Mouse (Mus musculus): Measurements from ENCODE around the gene Mtx1. TPM values are rescaled to one million over a fixed set of nuclear protein-coding genes. Genes with fewer than 3 reads are reported as not detected.
A peak's percentile ranks its signal among the peaks of the same experiment; 100 is the strongest.
"Not testable (repeated sequence)": the region's sequence is repeated elsewhere in the genome, so short reads cannot be mapped to it uniquely, and the experiment has no call there.

Mtx1 gene
- polyA plus RNA-seq, 1 experiment, result 299 TPM

DNA sequence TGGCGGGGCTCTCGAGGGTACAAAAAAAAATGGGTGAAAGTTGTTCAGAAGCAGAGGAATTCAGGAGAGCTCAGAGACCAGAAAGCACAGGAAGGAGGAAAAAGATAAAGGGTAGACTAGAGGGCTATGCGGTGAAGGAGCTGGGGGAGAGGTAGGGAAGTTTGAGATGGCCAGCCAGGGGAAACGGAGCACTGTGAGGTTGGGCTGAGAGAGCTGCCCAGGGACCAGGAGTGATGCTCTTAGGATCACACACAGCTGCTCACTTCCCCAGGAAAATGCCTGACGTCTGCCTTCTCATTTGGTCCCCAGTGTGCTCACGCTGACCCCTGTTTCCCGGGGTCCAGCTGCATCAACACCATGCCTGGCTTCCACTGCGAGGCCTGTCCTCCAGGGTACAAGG, 7.3 kb downstream of the Mtx1 start:
- H3K4me3 ChIP-seq (replicated peaks), result no peak overlapping the region
- H3K27me3 ChIP-seq (replicated peaks), result peaks cover 64% of the 10 kb centered on the region
- no peaks in the 10 kb centered on the region for H3K9me3 ChIP-seq
- TF ChIP-seq GATA1 (IDR thresholded peaks at IDR 0.05; ENCODE audit: borderline replicate concordance, low read length), result no peak
- TF ChIP-seq FLI1 (IDR thresholded peaks at IDR 0.05; ENCODE audit: low read length), result no peak
- no peaks in the 10 kb centered on the region for H3K36me3 ChIP-seq (replicated peaks; ENCODE audit: low read length)
- H3K4me1 ChIP-seq, result peaks cover 57% of the 10 kb centered on the region

DNA sequence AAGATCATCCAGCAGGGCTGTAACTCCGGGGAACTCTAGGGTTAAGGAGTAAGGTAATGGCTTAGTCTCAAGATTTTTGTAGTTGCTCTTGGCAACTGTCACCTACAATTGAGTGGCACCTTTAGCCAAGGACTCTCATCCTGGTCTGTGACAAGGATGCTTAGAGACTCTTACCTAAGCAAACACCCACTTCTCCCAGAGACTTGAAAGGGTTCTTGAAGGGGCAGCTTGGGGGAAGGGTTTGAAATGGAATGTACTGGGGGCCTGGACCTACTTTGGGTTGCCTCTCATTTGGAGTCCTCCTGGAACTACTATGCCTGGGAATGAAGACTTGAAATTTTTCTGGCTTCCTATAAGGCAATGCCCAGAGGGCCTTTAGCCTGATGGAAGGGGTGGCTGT, 8.6 kb downstream of the Mtx1 start:
- Histone ChIP-seq H3K4me1 (peaks cover 58% of the 10 kb centered on the region), H3K4me3 (replicated peaks) (peak overlapping the region; percentile 46), H3K36me3 (replicated peaks; ENCODE audit: low read length) (no peaks in the 10 kb centered on the region), H3K9me3 (no peaks in the 10 kb centered on the region), H3K27me3 (replicated peaks) (peaks cover 51% of the 10 kb centered on the region)
- TF ChIP-seq FLI1 (IDR thresholded peaks at IDR 0.05; ENCODE audit: low read length) (no peak), GATA1 (IDR thresholded peaks at IDR 0.05; ENCODE audit: borderline replicate concordance, low read length) (no peak)

DNA sequence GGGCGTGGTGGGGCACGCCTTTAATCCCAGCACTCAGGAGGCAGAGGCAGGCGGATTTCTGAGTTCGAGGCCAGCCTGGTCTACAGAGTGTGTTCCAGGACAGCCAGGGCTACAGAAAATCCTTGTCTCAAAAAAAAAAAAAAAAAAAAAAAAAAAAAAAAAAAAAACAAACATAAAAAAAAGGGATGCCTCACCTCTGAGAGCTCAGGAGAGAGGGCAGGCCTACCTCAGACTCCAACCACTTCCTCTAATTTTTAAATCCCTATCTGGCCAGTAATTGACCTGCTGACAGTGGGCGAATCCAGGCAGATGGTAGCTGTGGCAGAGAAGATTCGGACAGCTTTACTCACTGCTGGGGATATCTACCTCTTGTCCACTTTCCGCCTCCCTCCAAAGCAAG, 10.5 kb downstream of the Mtx1 start:
- H3K36me3 ChIP-seq (replicated peaks; ENCODE audit: low read length); H3K4me3 ChIP-seq (replicated peaks); H3K9me3 ChIP-seq: not testable (repeated sequence)
- Histone ChIP-seq H3K27me3 (replicated peaks) (peaks cover 42% of the 10 kb centered on the region), H3K4me1 (peaks cover 74% of the 10 kb centered on the region)

DNA sequence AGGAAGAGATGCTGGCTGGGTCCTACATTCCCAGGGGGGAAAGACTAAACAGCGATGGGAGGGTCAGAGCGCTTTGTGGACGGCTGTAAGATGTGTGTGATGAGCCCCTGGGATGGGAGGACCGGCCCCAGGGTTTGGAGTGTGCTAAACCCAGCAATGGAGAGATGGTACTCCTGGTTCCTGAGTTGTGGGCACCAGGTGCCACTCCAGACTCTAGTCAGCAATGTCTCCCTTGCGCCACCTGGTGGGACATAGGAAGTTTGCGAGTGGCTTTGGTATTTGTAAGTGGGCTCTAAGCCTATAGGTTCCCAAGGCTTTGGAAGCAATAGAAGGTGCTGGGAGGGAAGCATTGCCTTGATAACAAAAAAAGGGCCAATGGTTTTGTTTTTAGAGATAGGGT, 11.0 kb downstream of the Mtx1 start:
- H3K9me3 ChIP-seq, result no peaks in the 10 kb centered on the region
- TF ChIP-seq FLI1 (IDR thresholded peaks at IDR 0.05; ENCODE audit: low read length) (no peak), GATA1 (IDR thresholded peaks at IDR 0.05; ENCODE audit: borderline replicate concordance, low read length) (no peak)
- peaks cover 73% of the 10 kb centered on the region for H3K4me1 ChIP-seq
- peak overlapping the region; percentile 67 for H3K4me3 ChIP-seq (replicated peaks)
- peaks cover 37% of the 10 kb centered on the region for H3K27me3 ChIP-seq (replicated peaks)
- peaks cover 12% of the 10 kb centered on the region for H3K36me3 ChIP-seq (replicated peaks; ENCODE audit: low read length)

DNA sequence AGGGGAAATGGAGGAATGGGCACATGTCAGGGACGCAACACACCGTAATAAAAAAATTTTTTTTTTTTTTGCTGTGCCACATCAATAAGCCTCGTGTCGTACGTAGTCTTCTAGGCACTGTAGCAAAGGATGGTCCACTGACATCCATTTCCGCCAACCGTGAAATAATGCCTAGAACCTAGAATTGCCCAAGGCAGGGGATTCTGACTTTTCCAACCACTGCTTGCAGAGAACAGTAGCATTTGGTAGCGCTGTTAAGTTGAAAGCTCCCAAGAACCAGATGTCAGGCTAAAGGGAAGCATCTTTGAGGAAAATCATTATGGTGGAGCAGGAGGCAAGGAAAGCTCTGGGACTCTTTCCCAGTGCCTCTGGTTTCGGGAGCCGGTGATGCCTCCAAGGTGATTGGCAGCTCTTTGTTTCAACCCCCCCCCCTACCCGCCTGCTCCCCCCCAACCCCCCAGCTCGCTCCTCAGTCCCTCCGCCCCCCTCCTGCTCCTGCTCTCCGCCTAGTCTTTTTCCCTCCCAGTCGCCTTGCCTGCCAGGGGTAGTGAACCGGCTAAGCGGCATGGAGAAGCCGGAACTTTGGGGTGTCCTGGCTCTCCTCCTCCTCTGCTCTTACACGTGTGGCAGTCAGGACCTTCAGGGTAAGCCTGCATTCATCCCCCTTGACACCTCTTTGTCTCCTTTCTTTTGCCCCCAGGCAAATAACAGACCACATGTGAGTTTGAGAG, 12.0 kb downstream of the Mtx1 start, which contains the start of gene Thbs3:
Gene Thbs3, plus strand, starts transcription at position 500 of the 731 bp plus-strand sequence.
- Histone ChIP-seq H3K36me3 (replicated peaks; ENCODE audit: low read length) (peaks cover 23% of the 10 kb centered on the region), H3K27me3 (replicated peaks) (peaks cover 33% of the 10 kb centered on the region), H3K9me3 (no peaks in the 10 kb centered on the region), H3K4me1 (peaks cover 75% of the 10 kb centered on the region), H3K4me3 (replicated peaks) (peak within 1 kb of the TSS; percentile 99)
- no peak for TF ChIP-seq GATA1 (IDR thresholded peaks at IDR 0.05; ENCODE audit: borderline replicate concordance, low read length)
- no peak for TF ChIP-seq FLI1 (IDR thresholded peaks at IDR 0.05; ENCODE audit: low read length)

DNA sequence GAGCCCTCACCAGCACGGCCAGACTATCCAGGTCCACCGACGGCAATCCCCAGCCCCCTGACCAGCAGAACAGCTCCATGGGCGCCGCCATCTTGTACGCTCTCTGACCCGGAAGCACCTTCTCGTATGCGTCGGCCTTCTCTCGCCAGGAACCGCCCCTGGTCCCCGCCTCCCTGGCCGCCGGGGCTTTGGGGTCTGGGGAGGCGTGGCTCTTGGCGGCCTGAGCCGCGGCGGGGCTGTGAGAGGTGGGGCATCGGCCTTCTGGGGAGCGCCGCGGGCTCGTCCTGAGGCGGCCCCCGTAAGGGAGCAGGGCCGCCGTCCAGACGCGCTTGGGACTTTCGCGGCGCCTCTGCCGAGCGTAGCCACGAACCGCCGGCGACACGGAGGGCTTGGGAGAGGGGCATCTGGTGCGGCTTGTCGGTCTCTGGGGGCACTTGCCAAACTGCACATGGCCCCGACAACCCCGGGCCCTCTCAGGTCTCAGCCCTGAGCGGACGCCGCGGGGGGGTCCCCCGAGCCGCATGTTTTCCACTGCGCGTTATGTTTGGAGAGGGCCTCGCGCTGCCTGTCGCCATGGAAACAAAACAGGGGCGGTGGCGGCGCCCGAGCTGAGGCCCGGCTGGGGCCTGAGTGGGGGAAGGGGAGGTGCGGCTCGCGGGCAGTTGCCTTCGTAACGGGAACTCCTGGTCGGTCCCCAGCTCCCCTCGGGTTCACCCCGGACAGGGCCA, 12.9 kb downstream of the Mtx1 start:
- Histone ChIP-seq H3K36me3 (replicated peaks; ENCODE audit: low read length) (peaks cover 31% of the 10 kb centered on the region), H3K4me1 (peaks cover 69% of the 10 kb centered on the region), H3K9me3 (no peaks in the 10 kb centered on the region), H3K27me3 (replicated peaks) (peaks cover 26% of the 10 kb centered on the region), H3K4me3 (replicated peaks) (peak overlapping the region; percentile 99)
- TF ChIP-seq GATA1 (IDR thresholded peaks at IDR 0.05; ENCODE audit: borderline replicate concordance, low read length) (no peak), FLI1 (IDR thresholded peaks at IDR 0.05; ENCODE audit: low read length) (no peak)

DNA sequence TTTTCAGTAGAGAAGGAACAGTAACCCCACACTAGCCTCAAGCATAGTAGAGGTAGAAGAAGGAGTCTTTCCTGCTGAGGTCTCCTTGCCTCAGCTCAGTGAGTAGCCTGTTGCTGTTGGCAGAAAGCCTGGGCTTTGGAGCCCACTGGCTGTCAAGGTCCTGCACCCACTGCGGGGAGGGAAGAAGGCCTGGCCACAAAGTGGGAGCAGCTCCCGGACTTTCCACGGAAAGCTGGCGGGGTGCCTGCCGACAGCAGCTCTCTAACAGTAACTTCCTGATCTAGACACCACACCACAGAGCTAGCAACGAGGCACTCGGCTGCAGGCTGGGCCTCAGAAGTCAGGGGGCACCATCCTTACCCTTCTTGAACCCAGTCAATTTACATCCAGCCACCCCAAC, 16.2 kb downstream of the Mtx1 start:
- TF ChIP-seq GATA1 (IDR thresholded peaks at IDR 0.05; ENCODE audit: borderline replicate concordance, low read length), result no peak
- TF ChIP-seq FLI1 (IDR thresholded peaks at IDR 0.05; ENCODE audit: low read length), result no peak
- H3K36me3 ChIP-seq (replicated peaks; ENCODE audit: low read length), result peaks cover 64% of the 10 kb centered on the region
- peaks cover 2% of the 10 kb centered on the region for H3K27me3 ChIP-seq (replicated peaks)
- H3K4me3 ChIP-seq (replicated peaks), result no peak overlapping the region
- H3K9me3 ChIP-seq, result no peaks in the 10 kb centered on the region
- H3K4me1 ChIP-seq, result peaks cover 51% of the 10 kb centered on the region

DNA sequence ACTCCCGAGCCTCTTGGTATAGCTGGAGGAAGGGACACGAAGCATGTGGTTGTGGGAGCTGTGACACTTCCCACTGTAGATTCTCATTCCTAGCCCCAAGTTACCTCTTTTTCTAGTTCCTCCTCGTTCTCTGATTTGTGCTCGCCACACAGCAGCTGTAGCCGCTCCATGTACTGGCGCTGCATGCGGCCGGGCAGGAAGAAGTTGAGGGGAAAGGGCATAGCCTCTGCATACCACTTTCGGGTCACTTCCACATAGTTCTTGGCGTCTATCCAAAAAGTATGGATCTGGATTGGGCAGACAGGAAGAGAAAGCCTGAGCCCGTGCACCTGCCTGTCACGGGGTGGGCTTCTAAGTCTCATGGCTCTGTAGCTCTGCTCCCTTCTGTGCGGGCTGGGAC, 16.7 kb downstream of the Mtx1 start:
- Histone ChIP-seq H3K4me3 (replicated peaks) (no peak overlapping the region), H3K27me3 (replicated peaks) (peaks cover 1% of the 10 kb centered on the region), H3K36me3 (replicated peaks; ENCODE audit: low read length) (peaks cover 69% of the 10 kb centered on the region), H3K4me1 (peaks cover 46% of the 10 kb centered on the region), H3K9me3 (no peaks in the 10 kb centered on the region)
- TF ChIP-seq FLI1 (IDR thresholded peaks at IDR 0.05; ENCODE audit: low read length) (no peak), GATA1 (IDR thresholded peaks at IDR 0.05; ENCODE audit: borderline replicate concordance, low read length) (no peak)

DNA sequence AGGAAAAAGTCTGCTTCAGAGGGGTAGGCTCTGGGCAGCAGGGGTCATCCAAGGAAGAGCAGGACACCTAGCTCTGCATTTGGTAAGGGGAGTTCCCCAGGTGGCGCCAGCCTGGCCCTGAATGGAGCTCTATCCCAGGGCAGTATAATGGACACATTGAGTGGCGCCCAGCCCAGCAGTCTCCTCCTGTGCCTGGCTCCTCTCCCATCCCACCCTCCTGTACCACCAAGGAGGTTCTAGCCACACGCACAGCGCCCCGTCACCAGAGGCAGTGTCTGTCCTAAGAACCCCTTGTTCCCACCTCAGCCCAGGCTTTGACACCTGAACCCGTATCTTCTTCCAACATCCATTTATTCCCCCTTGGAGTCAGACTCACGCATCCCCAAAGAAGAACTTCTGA, 17.2 kb downstream of the Mtx1 start:
- Histone ChIP-seq H3K4me3 (replicated peaks) (no peak overlapping the region), H3K36me3 (replicated peaks; ENCODE audit: low read length) (peaks cover 74% of the 10 kb centered on the region), H3K4me1 (peaks cover 41% of the 10 kb centered on the region), H3K9me3 (no peaks in the 10 kb centered on the region), H3K27me3 (replicated peaks) (no peaks in the 10 kb centered on the region)
- no peak for TF ChIP-seq GATA1 (IDR thresholded peaks at IDR 0.05; ENCODE audit: borderline replicate concordance, low read length)
- TF ChIP-seq FLI1 (IDR thresholded peaks at IDR 0.05; ENCODE audit: low read length), result no peak

DNA sequence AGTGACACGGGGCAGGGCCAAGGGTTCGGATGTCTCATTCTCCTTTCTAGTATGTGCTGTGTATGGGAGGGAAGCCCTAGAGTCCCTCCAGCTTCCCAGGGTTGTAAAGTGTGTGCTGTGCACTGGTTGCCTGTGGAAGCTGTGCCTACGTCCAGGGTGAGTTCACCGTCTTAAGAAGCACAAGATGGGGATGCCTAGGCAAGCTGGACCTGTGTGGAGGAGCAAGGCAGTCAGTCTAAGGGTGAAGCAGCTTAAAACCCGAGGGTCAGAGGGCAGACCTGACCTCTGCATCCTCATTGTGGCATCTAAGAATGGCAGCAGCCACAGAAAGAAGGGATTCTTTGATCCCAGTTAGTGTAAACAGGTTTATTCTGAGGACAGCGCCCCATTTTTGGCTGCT, 18.2 kb downstream of the Mtx1 start:
- H3K4me3 ChIP-seq (replicated peaks), result no peak overlapping the region
- no peaks in the 10 kb centered on the region for H3K9me3 ChIP-seq
- peaks cover 40% of the 10 kb centered on the region for H3K4me1 ChIP-seq
- peaks cover 84% of the 10 kb centered on the region for H3K36me3 ChIP-seq (replicated peaks; ENCODE audit: low read length)
- TF ChIP-seq FLI1 (IDR thresholded peaks at IDR 0.05; ENCODE audit: low read length), result no peak
- no peaks in the 10 kb centered on the region for H3K27me3 ChIP-seq (replicated peaks)
